Mouse (Mus musculus) MEL (cell line): Measurements from ENCODE around the gene Ifnar2.

Experiments
- CTCF ChIP-seq, 3 experiments: IDR thresholded peaks in 2 of 3; conservative IDR thresholded peaks in 1 of 3; 2 replicates each; pipeline ENCODE4 v1.5.1; 2011 to 2012; ENCODE audit warnings: low read length in 3 of 3, low read depth in 2 of 3, mild to moderate bottlenecking in 2 of 3, improper control_type of control experiment in 1 of 3, inconsistent platforms in 1 of 3, mixed read lengths in 1 of 3, moderate library complexity in 1 of 3; ENCODE audit not compliant: control insufficient read depth in 1 of 3, insufficient read depth in 1 of 3, poor library complexity in 1 of 3, severe bottlenecking in 1 of 3
- E2F4 ChIP-seq: IDR thresholded peaks from 2 replicates; pipeline ENCODE4 v1.6.1; 2011; ENCODE audit warnings: low read depth, low read length, improper control_type of control experiment, borderline replicate concordance
- EP300 ChIP-seq, 2 experiments: IDR thresholded peaks; 2 replicates each; pipeline ENCODE4 v1.6.1; 2011; ENCODE audit warnings: improper control_type of control experiment in 2 of 2, low read length in 2 of 2, low read depth in 1 of 2, mild to moderate bottlenecking in 1 of 2
- HCFC1 ChIP-seq: IDR thresholded peaks from 2 replicates; pipeline ENCODE4 v1.6.1; 2012; ENCODE audit warnings: low read depth, mild to moderate bottlenecking, inconsistent platforms, low read length, improper control_type of control experiment, moderate library complexity
- JUND ChIP-seq: IDR thresholded peaks from 2 replicates; pipeline ENCODE4 v1.6.1; 2011; ENCODE audit warnings: low read depth, mild to moderate bottlenecking, improper control_type of control experiment, low read length
- MAFK ChIP-seq: IDR thresholded peaks from 2 replicates; pipeline ENCODE4 v1.6.1; 2011; ENCODE audit warnings: low read depth, mild to moderate bottlenecking, low read length, improper control_type of control experiment, borderline replicate concordance
- MAX ChIP-seq: IDR thresholded peaks from 2 replicates; pipeline ENCODE4 v1.6.1; 2011; ENCODE audit warnings: low read length, improper control_type of control experiment
- MEF2A ChIP-seq: IDR thresholded peaks from 2 replicates; pipeline ENCODE4 v1.6.1; 2014; ENCODE audit warnings: low read depth, mild to moderate bottlenecking, inconsistent platforms, low read length, improper control_type of control experiment; ENCODE audit not compliant: poor library complexity, insufficient replicate concordance, severe bottlenecking; ENCODE audit errors: extremely low read depth
- MYB ChIP-seq: IDR thresholded peaks from 2 replicates; pipeline ENCODE4 v1.6.1; 2011; ENCODE audit warnings: mild to moderate bottlenecking, low read depth, low read length, improper control_type of control experiment
- MYC ChIP-seq: IDR thresholded peaks from 2 replicates; pipeline ENCODE4 v1.6.1; 2011; ENCODE audit warnings: low read depth, mild to moderate bottlenecking, low read length, improper control_type of control experiment, moderate library complexity
- POLR2AphosphoS2 ChIP-seq: IDR thresholded peaks from 2 replicates; pipeline ENCODE4 v1.6.1; 2011; ENCODE audit warnings: low read length, improper control_type of control experiment

DNA sequence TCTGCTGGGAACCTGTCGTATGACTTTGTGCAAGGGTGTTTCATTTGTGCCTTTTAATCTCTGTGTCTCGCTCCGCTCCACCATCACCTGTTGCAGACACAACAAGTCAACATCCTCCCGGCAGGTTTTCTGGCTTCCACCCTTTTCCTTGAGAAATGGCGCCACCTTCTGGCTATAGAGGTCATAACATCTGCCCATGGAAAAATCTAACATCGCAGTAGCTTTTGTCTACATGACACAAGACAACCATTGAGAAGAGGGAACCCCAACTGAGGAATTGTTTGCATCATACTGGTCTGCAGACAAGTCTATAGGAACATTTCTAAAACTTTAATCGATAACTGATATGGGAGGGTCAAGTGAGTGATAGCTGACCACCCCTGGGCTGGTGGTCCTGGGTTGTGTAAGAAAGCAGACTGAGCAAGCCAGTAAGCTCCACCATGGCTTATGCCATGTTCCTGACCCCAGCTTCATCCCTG, 20.5 kb upstream of the Ifnar2 start:
- peak; percentile 41; the same call in 1 of the 2 replicates for TF ChIP-seq MYC
- TF ChIP-seq EP300 (IDR thresholded peaks at IDR 0.05; ENCODE audit: low read depth in 1 of 2, low read length in 2 of 2), result peak; percentile 23 to 38; a peak in 2 of 4 replicates
- no peak for TF ChIP-seq POLR2AphosphoS2
- no peak for TF ChIP-seq E2F4
- TF ChIP-seq CTCF (IDR thresholded peaks at IDR 0.05 in 2 of 3, conservative IDR thresholded peaks at IDR 0.05 in 1 of 3; ENCODE audit: control insufficient read depth in 1 of 3, insufficient read depth in 1 of 3, low read depth in 2 of 3, low read length in 3 of 3, poor library complexity in 1 of 3, severe bottlenecking in 1 of 3), result peak; percentile 68 to 92 (median 70)
- TF ChIP-seq JUND, result no peak
- no peak for TF ChIP-seq HCFC1
- no peak for TF ChIP-seq MEF2A
- TF ChIP-seq MYB, result no peak
- no peak for TF ChIP-seq MAFK
- 0 out of 2 replicates have a peak, but pooled peaks have one; percentile 31 for TF ChIP-seq MAX
